Mouse (Mus musculus) limb, embryonic 14.5 days (tissue): ENCODE data around the gene Elovl6. TPM values are rescaled to one million over a fixed set of nuclear protein-coding genes. Genes with fewer than 3 reads are reported as not detected.

Source experiments
- ATAC-seq: fragments of 200-750 bp; cut with Nextera tagmentation; 2 replicates; pipeline ENCODE4 v1.8.0; 2017; ENCODE audit warnings: low read depth, moderate number of reproducible peaks, moderate TSS enrichment; ENCODE audit not compliant: low FRiP score
- DNase-seq: peaks from one replicate; pipeline ENCODE4 v3.0.0-alpha.2; 2015; ENCODE audit warnings: low spot score
- H3K27ac ChIP-seq: fragments of 300-500 bp; sonication (generic); replicated peaks from 2 replicates; pipeline ENCODE4 v1.5.1; 2014; ENCODE audit warnings: low read depth, mild to moderate bottlenecking, low read length, moderate library complexity, mixed read lengths
- H3K27me3 ChIP-seq: fragments of 300-500 bp; sonication (generic); 2 replicates; pipeline ENCODE4 v1.6.1; 2014; ENCODE audit warnings: low read length, mixed read lengths; ENCODE audit not compliant: control insufficient read depth, insufficient read depth
- H3K36me3 ChIP-seq: fragments of 300-500 bp; sonication (generic); 2 replicates; pipeline ENCODE4 v1.6.1; 2014; ENCODE audit warnings: mild to moderate bottlenecking, low read length, moderate library complexity, mixed read lengths; ENCODE audit not compliant: control insufficient read depth, insufficient read depth
- H3K4me1 ChIP-seq: fragments of 300-500 bp; sonication (generic); 2 replicates; pipeline ENCODE4 v1.6.1; 2014; ENCODE audit warnings: antibody characterized with exemption, low read length, mixed read lengths; ENCODE audit not compliant: control insufficient read depth, insufficient read depth
- H3K4me2 ChIP-seq: fragments of 300-500 bp; sonication (generic); replicated peaks from 2 replicates; pipeline ENCODE4 v1.6.1; 2014; ENCODE audit warnings: low read depth, mild to moderate bottlenecking, low read length, moderate library complexity; ENCODE audit not compliant: severe bottlenecking
- H3K4me3 ChIP-seq: fragments of 300-500 bp; sonication (generic); replicated peaks from 2 replicates; pipeline ENCODE4 v1.5.1; 2014; ENCODE audit warnings: low read length
- H3K9ac ChIP-seq: fragments of 300-500 bp; sonication (generic); 2 replicates; pipeline ENCODE4 v1.6.1; 2014; ENCODE audit warnings: mild to moderate bottlenecking, low read depth, low read length, moderate library complexity; ENCODE audit not compliant: severe bottlenecking
- H3K9me3 ChIP-seq: fragments of 300-500 bp; sonication (generic); 2 replicates; pipeline ENCODE4 v1.6.1; 2016; ENCODE audit warnings: low read length; ENCODE audit not compliant: control insufficient read depth
- POLR2A ChIP-seq: fragments of 200-500 bp; IDR thresholded peaks from 2 replicates; pipeline ENCODE4 v1.8.0; 2012; ENCODE audit warnings: inconsistent platforms, mild to moderate bottlenecking, moderate library complexity, borderline replicate concordance; ENCODE audit not compliant: insufficient read depth, insufficient read length; ENCODE audit errors: extremely low read depth
- WGBS: fragments of 180-500 bp; shearing (Covaris S2); extraction: QIAGEN DNeasy Blood & Tissue Kit; methylation state at CpG from one replicate; pipeline ENCODE4 v1.1.7; 2014; 5-methylcytosine and 5-hydroxymethylcytosine counted together
- polyA plus RNA-seq, 2 experiments: library from polyadenylated mRNA; depleted of rRNA in 1 of 2; stranded (reverse) in 1 of 2; unstranded in 1 of 2; fragments of >200 nt; fragmentation: Nextera tagmentation in 1 of 2; extraction: Ambion mirVana in 1 of 2; gene quantifications; 2 replicates each; pipeline versions ENCODE4 v1.2.1 to v1.2.3; 2012 to 2014

Elovl6 gene
- polyA plus RNA-seq, 2 experiments: 23.2 to 27.0 TPM

DNA sequence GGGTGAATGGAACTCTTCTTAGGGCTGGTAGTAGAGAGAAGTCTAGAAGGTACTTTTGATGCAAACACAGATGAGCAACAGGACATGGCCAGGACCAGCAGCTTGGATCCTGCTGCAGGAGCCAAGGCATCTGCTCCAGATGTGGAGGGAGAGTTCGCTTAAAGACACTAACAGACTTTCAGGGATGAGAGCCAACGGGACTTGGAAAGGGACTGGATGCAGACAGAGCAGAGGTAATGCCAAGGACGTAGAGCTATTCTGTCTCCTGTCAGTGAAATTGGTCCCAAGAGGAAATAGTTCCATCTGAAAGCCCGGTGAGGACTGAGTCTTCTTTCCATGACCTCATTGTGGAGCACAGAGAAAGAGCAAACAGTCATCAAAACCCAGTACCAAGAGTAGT lies 95.1 kb downstream of the Elovl6 start:
- Histone ChIP-seq H3K4me3 (no peak overlapping the region), H3K9ac (no peak overlapping the region), H3K4me1 (no peaks in the 10 kb centered on the region), H3K9me3 (no peaks in the 10 kb centered on the region), H3K36me3 (no peaks in the 10 kb centered on the region; the same call in 1 of the 2 replicates), H3K4me2 (no peak overlapping the region), H3K27me3 (no peaks in the 10 kb centered on the region), H3K27ac (no peak overlapping the region)
- WGBS: 64% methylated on average over 4 of the region's 4 CpGs
- DNase-seq (peak; percentile 30), ATAC-seq (peak; percentile 34; the same call in 1 of the 2 replicates)
- no peak for TF ChIP-seq POLR2A

DNA sequence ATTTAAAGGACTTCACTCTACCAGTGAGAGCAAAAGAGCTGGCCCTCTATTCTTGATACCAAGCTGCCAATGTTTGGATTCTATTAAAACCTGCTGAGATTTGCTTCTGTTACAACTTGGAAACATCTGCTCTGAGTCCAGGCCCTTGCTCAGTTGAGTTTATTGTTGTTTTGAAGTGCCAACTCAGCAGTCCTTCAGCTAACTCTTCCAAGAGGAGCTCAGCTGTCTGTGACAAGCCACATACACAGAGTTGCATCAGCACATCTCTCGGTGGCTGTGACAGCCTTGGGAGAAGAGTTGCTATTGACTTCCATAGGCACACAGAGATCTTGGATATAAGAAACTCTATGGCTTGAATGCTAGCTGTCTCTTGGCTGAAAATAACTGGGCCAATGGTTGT lies 98.9 kb downstream of the Elovl6 start:
- Histone ChIP-seq H3K36me3 (peaks cover 8% of the 10 kb centered on the region), H3K27me3 (no peaks in the 10 kb centered on the region), H3K9me3 (no peaks in the 10 kb centered on the region), H3K27ac (no peak overlapping the region), H3K4me3 (no peak overlapping the region), H3K4me1 (no peaks in the 10 kb centered on the region), H3K4me2 (no peak overlapping the region), H3K9ac (no peak overlapping the region)
- 86% methylated on average over 1 of the region's 1 CpGs for WGBS
- TF ChIP-seq POLR2A: no peak
- ATAC-seq (no peak), DNase-seq (no peak)

DNA sequence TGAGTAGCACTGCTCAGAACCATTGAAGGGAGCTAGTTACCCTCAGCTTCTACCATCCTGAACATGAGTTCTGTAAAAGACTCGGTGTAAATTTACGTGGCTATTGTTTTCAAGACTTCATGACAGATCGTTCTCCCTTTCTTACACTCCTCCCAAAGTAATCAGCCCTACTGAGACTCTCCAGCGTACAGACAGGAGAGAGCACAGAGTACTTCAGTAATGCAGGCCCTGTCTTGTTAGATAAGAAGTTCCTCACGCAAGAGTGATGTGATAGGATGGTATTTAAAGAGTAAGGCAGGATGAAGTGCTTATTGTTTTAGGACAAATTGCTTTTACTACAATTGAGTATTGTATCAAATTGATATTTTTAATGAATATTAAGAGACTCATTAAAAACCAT lies 99.7 kb downstream of the Elovl6 start:
- 96% methylated on average over 5 of the region's 5 CpGs for WGBS
- H3K36me3 ChIP-seq: peaks cover 8% of the 10 kb centered on the region

DNA sequence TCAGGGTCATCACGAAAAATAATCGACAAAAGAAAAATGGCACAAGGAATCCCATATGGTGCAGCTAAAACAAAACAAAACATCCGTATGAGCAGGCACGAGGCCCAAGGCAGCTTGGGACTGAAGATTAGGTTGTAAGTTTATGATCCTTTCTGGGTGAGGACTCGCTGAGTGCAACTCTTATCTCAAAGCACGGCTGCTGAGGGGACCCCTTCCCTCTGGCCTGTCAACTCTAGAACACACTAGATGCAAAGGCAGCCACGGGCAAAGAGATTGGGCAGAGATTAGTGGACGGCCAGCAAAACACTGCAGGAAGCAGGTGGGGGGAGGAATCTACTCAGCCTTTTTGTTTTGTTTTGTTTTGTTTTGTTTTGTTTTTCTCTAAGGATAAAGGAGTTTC lies 101.4 kb downstream of the Elovl6 start:
- TF ChIP-seq POLR2A: no peak
- 81% methylated on average over 8 of the region's 8 CpGs for WGBS
- H3K36me3 ChIP-seq: peaks cover 8% of the 10 kb centered on the region

More for the DNA sequence above, 99.7 kb downstream of the Elovl6 start:
- Histone ChIP-seq H3K9ac (no peak overlapping the region), H3K27me3 (no peaks in the 10 kb centered on the region), H3K4me3 (no peak overlapping the region), H3K4me1 (no peaks in the 10 kb centered on the region), H3K4me2 (no peak overlapping the region), H3K9me3 (no peaks in the 10 kb centered on the region), H3K27ac (no peak overlapping the region)
- no peak for DNase-seq
- ATAC-seq: no peak
- no peak for TF ChIP-seq POLR2A

DNA sequence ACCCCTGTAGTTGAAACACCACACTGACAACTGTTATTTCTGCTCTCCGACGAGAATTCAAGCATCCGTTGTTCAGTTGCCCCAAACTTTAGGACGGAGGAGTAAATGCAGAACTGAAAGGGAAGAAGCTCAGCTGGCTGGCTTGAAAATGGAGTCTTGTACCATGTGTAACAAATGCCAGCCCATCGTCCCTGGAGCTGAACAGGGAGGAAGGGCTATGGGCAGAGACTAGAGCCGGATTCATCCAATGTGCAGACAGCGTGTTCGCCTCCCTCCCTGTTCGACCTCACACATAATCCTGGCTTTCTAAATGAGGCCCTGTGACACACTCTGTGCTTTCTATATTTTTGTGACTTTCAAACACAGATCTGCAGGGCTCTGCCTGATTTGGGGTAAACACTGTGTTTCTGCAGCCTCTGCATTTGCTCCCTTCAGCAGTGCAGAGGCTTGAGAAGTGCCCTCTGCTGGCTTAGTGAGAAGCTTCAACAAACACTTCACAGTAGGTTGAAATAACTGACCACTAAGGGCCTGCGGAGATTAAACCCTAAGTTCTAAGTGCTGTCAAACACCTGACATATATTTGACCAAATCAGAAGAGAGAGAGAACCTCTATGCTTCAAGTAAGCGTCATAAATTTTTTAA lies 102.2 kb downstream of the Elovl6 start:
- Histone ChIP-seq H3K27me3 (no peaks in the 10 kb centered on the region), H3K4me2 (no peak overlapping the region), H3K9me3 (no peaks in the 10 kb centered on the region), H3K9ac (no peak overlapping the region), H3K4me3 (no peak overlapping the region), H3K4me1 (no peaks in the 10 kb centered on the region), H3K36me3 (peaks cover 8% of the 10 kb centered on the region), H3K27ac (no peak overlapping the region)
- 85% methylated on average over 11 of the region's 11 CpGs for WGBS
- ATAC-seq (peak; percentile 47; the same call in 1 of the 2 replicates), DNase-seq (peak; percentile 44)
- no peak for TF ChIP-seq POLR2A

More for the DNA sequence above, 101.4 kb downstream of the Elovl6 start:
- DNase-seq (no peak), ATAC-seq (no peak)
- H3K27ac ChIP-seq: no peak overlapping the region
- no peak overlapping the region for H3K4me3 ChIP-seq
- no peak overlapping the region for H3K9ac ChIP-seq
- H3K4me1 ChIP-seq: no peaks in the 10 kb centered on the region
- no peak overlapping the region for H3K4me2 ChIP-seq
- H3K27me3 ChIP-seq: no peaks in the 10 kb centered on the region
- H3K9me3 ChIP-seq: no peaks in the 10 kb centered on the region
